Mouse (Mus musculus): ENCODE measurements around the gene Gtf2ird2.

Gtf2ird2 gene

DNA sequence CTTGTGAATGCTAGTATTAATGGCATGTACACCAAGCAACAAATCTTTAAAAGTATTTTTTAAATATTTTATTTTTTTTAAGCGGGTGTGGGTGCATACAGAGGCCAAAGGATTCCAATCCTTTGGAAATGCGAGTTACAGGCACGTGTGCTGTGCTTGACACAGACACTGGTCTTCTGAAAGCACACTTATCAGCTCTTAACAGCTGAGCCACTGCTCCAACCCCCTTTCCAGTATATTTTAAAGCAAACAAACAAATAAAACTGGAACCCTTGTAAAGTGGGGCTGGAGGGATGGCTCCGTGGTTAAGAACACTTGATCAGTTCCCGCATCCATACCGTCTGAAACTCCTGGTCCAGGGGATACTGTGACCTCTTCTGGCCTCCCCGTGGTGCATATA is 657 bp upstream of the Gtf2ird2 start:
- DNase-seq = no peak

DNA sequence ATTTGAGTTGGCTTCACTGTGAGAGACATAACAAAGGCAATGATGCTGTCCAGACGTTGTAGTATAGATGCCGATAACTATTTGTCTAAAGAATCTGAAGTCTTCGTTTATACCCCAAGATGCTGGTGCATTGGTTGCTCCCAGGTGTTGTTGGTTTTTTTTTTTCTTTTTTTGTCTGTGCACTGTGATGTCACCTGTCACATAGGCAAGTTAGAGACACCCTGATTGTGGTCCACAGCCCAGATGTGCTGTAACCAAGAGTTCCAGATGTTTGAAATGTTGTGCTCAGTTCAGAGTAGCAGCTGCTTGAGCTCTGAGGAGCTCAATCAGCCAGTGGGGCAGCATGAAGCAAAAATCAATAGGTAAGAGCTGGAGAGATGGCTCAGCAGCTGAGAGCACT is 2.2 kb downstream of the Gtf2ird2 start:
- no peak for DNase-seq

DNA sequence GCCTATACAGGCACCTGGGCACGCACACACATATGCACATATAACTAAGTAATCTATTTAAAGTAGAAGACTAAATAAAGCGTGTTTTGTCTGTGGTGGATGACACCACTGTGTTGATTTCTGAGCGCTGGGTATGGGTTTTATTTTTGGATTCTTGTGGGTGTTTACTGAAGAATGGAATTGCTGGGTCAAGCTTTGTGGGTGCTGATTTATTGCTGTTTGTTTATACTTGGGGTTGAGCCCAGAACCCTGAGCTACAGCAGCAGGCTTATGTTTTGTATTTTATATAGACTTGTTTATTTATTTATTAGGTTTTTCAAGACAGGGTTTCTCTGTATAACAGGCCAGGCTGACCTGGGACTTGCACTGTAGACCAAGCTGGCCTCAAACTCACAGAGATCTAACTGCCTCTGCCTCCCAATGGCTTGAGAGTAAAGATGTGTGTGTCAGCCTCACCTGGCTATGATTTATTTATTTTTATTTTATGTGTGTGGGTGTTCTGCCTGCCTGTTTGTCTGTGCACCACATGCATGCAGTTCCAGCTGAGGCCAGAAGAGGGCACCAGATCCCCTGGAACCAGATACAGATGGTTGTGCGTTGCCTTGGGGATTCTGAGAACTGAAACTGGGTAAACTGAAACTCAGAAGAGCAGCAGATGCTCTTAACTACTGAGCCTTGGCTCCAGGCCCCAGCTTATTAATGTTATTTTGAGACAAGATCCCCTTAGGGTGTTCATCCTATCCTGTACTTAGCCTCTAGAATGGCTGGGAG is 3.3 kb downstream of the Gtf2ird2 start:
- peak; percentile 47 to 49 for DNase-seq

DNA sequence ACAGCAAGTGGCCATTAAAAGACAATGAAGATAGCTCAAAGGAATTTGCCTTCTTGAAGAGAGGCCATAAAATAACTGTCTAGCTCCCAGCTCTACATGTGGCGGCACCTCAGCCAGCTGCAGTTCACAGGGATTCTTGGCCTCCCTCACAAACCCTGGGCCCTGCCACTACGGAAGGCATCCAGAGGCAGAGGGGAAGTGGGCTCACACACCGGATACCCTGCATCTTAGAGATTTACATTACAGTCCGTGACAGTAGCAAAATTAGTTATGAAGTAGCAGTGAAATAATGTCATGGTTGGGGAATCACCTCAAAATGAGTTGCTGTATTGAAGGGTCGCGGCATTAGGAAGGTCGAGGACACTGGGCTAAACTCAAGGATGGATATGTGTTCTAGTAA is 4.8 kb downstream of the Gtf2ird2 start:
- DNase-seq = no peak

DNA sequence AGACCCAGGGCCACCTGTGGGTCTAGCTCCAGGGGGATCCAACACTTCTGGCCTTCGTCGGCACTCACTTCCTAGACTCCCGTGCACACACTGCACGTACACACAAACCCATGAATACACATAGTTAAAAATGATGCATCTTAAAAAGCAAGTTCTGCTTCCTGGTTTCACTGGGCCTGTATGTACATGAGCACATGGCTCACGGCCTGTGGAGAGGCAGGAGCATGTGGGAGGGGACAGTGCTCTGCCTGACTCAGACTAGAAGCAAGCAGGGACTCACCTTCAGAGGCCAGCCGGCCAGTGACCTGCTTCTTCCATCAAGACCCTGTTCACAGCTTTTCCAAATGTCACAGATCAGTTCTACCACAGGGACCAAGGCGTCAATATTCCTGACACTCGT is 9.8 kb downstream of the Gtf2ird2 start:
- no peak for DNase-seq

DNA sequence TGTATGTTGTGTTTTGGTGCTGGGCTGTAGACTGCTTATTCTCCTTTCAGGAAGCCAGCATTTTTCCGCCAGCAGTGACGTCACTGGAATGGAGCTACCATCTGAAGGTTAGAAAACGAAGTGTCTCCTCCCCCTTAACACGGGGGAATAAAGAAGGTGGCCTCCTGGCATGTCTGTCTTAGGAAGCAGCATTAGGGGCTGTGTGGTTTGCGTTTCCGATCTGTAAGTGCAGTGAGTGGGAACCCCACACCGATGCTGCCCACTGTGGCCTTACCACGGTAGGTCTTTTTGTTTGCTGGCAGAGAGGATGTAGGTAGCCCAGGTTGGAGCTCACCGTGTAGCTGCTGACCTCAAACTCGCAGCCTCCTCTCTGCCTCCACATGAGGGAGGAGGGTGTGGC is 22.9 kb downstream of the Gtf2ird2 start:
- no peak for DNase-seq

DNA sequence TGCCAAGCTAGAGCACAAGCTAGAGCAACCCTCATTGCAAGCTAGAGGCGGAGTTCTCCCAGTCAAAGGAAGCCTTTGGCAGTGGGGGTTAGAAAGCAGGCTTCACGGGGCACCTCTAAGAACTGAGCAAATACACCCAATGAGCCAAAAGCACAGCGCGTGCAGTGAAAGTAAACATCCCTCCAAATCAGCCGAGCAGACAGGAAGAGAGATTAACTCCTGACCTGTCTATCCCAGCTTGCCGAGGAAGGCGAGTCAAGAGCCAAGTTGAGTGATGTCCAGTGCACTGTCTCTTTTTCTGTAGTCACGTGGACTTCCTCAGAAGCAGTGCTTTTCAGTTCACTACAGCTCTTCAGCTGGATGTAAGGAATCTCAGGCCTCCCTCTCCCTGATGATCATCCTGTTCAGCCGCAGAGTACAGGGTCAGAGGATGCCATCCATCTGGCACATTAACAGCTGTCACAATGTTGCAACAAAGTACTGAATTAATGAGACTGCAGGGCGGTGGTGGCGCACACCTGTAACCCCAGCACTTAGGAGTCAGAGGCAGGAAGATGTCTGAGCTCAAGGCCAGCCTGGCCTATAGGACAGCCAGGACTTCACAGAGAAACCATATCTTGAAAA is 26.2 kb downstream of the Gtf2ird2 start:
- no peak for DNase-seq

DNA sequence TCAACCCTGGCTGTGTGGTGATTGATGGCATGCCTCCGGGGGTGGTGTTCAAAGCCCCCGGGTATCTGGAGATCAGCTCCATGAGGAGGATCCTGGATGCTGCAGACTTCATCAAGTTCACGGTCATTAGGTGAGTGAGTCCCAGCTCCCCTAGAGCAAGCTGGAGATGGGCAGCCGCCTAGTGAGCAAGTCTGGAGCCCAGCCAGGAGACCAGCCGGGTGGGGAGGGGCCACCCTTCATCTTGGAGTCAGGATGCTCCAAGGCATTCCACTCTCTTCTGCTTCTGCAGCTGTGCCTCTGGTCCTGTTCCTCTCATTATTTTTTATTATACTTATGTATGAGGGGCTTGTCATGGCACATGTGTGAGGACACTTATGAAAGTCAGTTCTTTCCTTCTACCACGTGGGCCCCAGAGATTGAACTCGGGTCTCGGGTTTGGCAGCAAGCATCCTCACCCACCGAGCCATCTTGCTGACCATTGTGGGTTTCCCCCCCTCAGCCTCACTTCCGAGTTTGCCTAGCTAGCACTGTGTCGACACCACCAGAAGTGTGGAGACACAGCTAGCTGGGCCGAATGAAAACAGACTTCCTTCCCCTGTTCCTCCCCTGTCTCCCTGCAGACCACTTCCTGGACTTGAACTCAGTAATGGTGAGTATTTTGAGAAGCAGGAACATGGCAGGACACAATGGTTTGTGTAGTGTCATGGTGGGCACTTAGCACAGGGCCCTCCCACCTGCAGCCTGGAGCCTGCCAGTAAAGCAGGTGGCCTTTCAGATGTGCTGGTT is 30.4 kb downstream of the Gtf2ird2 start:
- no peak for DNase-seq

DNA sequence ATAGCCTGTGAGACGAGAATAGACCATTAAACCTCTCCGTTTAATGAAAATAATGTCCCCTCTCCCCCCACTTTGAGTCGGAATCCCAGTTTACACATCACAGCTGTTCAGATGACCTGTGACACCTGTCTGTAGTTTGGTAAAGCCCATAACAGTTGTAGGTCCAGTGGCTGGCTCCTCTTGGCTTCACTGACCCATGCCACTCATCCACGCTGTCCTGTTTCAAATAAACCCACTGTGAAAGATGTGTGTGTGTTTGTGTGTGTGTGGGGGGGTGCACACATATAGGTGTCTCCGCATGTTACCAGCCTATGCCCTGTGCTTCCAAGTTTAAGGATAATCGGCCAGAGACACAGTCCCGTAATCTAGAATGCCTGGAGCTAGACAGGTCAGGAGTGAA is 34.1 kb downstream of the Gtf2ird2 start:
- no peak for DNase-seq

DNA sequence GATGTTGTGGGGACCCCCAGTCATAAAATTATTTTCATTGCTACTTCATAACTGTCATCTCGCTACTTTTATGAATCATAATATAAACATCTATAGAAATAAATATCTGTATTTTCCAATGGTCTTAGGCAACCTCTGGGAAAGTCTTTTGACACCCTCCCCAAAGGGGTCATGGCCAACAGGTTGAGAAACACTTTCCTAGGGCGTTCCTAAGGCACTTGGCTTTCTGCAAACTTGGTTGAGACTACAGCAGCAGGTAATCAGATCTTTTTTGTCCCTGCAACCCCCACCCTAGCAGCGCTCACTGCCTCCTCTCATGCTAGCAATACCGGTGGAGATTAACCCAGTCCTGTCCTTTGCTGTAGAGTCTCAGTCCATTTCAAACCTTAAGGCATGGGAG is 37.5 kb downstream of the Gtf2ird2 start:
- DNase-seq = no peak

DNA sequence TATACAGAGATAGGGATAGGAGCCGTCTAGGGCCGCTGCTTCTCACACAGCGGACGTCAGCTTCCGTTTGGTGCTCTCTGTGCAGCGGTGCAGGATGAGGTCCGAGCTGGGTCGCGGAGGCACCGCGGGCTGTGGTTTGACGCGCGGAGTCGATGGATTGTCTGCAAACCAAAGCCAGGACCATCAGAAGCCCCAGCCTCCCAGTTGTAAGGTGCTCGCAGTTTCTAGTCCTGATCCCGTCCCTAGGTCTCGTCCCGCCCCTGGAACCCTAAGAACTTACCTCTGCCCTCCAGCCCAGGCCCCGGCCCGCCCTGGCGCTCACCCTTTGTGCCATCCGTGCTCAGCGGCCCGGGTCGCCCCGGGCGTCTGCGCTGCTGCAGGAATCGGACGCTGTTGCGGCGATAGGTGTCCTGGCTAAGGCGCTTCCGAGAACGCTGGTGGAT is 37.9 kb downstream of the Gtf2ird2 start:
- DNase-seq = no peak

DNA sequence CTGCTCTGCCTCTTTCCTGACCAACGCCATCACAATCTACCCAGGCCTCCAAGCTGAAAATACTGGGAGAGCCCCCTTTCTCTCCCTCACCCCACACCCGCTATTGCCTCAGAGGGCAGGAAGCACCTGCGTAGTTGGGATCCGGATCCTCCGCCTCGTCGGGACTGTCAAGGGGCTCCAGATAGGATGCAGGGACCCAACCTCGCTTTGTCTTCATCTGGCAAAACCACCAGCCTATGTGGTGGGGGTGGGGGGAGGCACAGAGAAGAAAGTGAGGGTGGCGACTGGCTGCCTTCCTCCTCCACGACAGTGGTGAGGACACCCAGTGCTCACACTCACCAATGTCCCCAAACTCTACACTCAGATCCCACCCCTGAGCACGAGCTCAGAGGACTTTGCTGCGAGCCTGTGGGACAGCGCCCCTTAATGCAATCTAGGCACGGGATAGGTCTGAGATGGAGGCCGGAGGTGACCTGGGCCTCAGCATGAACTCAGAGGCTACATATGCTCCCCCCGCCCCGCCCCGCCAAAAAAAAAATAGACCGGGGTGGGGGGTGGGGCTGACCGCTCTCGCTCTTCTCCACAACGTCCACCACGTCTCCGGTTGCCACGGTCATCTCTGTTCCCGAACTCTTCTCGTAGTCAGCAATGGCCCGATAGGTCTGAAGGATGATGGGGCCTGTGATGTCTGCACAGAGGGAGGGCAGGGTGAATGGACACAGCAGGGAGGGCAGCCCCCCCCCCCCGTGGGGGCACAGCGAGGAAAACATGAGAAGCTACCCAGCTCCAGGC is 41.5 kb downstream of the Gtf2ird2 start:
- DNase-seq = no peak

DNA sequence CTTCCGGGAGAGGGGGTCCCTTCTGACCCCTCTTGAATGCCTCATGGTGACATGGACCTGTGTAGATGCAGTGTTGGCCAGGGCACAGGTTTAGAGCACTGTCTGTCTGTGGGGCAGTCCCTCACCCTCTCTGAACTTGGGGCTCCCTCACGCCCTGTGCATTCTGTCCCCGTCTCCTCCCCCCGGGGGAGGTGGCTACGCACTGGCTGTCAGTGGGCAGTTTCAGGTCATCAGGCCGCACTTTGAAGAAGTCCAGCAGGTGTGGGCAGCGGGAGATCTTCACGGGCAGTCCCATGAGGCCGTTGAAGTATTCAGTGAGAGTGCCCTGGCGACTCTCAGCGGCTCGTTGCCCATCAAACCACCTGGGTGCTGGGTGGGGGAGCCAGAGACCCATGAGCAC is 43.1 kb downstream of the Gtf2ird2 start:
- no peak for DNase-seq

DNA sequence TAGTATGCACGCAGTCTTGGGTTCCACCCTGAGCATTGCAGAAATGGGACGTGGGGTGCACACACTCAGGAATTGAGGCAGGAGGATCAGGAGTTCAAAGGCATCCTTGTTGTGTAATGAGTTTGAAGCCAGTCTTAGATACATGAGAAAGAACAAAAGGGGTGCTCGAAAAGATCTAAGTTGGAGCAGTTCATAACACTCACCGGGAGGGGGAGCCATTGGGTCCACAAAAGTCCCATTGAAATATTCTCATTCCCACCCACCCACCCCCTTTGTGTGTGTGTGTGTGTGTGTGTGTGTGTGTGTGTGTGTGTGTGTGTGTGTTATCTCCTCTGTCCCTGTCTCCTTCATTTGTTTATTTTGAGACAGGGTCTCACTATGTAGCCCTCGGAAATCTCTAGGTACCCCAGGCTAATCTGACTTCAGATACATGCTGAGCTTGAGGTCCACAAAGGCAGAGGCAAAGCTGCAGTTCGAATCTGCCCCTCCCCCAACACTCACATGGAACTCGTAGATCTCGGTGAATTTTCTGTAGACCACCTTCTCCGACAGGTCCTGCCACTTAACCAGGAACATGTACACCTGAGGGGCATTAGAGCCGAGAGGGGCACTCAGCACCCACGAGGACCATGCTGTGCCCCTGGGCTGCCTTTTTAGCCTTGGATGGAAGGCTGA is 43.9 kb downstream of the Gtf2ird2 start:
- peak in 1 of 2 experiments; percentile 18 for DNase-seq

DNA sequence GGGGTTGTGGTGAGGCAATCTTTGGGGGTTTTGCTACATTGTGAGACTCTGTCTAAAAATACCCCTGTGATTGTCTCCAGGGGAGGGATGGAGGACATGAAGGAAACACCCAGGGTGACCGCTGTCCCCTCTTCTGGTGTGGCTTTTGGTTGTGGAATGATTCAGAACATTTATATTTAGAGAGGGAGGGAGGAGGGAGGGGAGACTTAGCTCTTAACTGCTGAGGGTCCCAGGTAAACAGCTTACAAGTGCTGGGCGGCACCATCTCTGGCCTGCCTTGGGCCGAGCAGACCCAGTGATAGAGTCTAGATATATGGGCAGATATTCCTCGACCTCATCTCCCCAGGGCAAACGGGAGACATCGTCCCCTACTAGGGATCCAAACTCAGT is 44.4 kb downstream of the Gtf2ird2 start:
- no peak for DNase-seq

DNA sequence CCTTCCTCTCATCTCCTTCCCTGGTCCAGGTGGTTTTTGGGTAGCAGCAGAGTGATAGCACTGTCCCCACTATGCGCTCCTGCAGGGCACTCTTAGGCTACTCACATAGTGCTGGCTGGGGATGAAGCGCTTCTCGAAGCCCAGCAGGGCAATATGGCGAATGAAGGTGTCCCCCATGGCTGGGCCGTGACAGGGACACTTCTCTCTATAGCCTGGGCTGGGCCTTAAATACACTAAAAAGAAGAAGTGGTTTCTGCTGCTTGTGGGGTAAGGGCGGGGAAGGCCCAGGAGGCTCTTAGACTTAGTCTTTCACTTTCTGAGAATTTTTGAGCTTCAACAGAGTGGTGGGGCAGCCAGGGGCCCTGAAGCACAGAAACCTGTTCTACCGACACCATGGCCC is 45.6 kb downstream of the Gtf2ird2 start, which contains the start of gene Ncf1:
TSS of gene Ncf1 (minus strand) at position 235 of the 400 bp plus-strand sequence.
- DNase-seq = no peak

DNA sequence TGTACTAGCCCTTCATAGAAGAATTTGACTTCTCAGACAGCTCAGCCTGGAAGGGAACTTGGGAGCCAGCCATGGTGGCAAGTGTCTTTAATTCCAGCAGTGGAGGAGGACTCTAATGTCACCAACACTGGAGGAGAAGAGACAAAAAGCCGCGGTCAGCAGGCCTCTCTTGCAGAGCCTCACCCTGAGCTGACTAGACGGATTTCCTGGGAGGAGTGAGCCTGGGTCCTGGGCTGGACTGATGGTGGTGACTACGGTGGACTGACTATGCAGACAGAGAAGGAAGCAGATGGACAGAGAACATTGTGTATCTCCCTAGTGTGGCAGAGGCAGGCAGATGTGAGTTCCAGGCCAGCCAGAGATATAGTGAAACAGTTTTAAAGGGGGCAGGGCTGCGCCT is 47.6 kb downstream of the Gtf2ird2 start:
- no peak for DNase-seq

DNA sequence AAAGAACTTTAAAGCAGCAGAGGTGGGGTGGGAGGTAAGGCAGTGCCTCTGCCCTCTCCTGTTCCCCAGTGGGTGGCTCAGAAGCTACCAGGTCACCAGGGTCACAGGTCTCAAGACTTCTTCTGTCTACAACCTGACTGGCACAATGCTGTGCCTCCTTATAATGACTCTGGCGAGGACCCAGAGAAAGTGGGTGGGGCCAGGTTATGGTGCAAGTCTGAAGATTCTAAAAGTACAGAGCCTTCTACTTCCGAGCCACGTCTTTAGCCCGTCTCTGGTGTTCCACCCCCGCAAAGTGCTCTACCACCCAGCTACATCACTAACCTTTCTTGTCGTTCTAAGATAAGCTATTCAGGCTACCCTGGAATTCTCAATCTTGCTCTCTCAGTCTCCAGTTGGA is 48.3 kb downstream of the Gtf2ird2 start:
- DNase-seq = no peak

DNA sequence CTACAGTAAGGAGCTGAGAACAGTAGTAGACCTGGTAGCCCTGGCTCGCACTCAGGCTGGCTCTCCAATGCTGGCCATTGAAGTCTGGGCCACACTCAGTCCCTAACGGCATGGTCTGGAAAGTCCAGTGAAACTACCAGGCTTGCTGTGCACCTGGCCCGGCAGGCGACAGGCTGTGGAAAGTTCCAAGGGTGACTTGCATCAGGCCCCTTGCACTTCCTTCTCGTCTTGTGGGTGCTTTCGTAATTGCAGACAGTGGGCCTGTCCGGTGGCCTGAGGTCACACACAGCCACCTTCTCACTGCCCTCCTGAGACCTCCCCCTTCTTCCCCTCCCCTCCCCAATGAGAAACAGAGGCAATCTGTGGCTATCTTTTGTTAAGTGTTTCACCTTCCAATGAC is 48.7 kb downstream of the Gtf2ird2 start:
- DNase-seq = no peak

DNA sequence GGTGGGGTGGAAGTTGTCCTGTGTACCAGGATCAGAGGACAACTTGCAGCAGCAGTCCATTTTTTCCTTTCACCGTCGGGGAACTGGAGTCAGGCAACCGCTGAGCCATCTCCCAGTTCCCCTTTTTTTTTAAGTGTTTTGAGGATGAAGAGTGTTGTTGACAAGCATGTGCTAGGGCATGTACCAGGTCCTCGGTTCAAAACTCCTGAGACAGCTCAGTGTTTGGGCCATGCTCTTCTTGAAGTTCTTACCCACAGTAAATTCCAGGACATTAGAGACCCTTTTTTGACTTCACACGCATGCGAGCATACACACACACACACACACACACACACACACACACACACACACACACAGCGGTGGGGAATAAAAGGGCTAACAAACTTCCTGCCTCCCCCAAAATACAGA is 49.4 kb downstream of the Gtf2ird2 start:
- no peak for DNase-seq

DNA sequence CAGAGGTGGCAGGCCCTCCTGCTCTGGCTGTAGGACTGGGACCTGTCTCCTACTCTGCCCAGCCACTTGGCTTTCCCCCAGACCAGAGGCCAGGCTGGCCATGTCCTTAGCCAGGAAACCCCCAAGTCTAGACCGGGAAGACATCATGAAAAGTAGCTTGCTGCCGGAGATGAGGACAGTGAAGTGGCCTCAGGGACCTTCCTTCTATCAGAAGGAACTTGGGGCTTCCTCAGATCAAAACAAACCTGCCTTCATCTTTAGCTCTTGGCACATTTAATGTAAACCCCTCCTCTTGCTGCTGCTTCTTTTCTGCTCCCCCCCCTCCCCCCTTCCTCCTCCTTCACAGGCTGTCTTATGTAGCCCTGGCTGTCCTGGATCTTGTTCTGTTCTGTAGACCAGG is 50.4 kb downstream of the Gtf2ird2 start:
- no peak for DNase-seq

DNA sequence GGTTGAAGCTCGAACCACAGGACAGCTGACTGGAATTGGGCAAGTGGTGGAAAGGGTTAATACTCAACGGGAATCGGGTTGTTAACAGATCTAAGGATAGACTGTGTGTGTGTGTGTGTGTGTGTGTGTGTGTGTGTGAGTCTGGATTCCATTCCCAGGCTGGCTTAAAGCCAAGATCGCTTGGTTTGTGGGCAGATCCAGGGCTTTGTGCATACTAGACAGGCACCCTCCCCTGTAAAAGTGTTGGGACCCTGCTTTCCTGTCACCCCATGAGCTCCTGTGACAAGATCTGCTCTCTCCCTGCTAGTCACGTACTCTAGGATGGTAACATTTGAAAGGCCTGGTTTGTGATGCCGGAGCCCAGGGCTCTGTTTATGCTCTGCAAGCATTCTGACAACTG is 51.3 kb downstream of the Gtf2ird2 start:
- DNase-seq = peak in 1 of 2 experiments; percentile 24

Measured in cerebellum, postnatal 36 days (tissue).